Mouse (Mus musculus): ENCODE results near the gene Ltv1. TPM values are rescaled to one million over a fixed set of nuclear protein-coding genes. Genes with fewer than 3 reads are reported as not detected.
"Not testable (repeated sequence)": the region's sequence is repeated elsewhere in the genome, so short reads cannot be mapped to it uniquely, and the experiment has no call there.

Ltv1 gene
- polyA plus RNA-seq, 1 experiment = 0.91 TPM

- H3K4me3 ChIP-seq (replicated peaks) = peak overlapping the region; percentile 22
- no peaks in the 10 kb centered on the region for H3K27me3 ChIP-seq (ENCODE audit: control insufficient read depth)
- TF ChIP-seq TAL1 (IDR thresholded peaks at IDR 0.05; ENCODE audit: low read length) (no peak), GATA1 (IDR thresholded peaks at IDR 0.05; ENCODE audit: low read length) (peak; percentile 15; the same call in 1 of the 2 replicates)
- no peaks in the 10 kb centered on the region for H3K9me3 ChIP-seq (ENCODE audit: control insufficient read depth, low read length)
- H3K4me1 ChIP-seq (ENCODE audit: control insufficient read depth) = peaks cover 25% of the 10 kb centered on the region
- no peaks in the 10 kb centered on the region for H3K36me3 ChIP-seq (ENCODE audit: control insufficient read depth)
Measured at GRCm38 (mm10) chr10:13201741-13202293, 8.8 kb upstream of the Ltv1 start.

DNA sequence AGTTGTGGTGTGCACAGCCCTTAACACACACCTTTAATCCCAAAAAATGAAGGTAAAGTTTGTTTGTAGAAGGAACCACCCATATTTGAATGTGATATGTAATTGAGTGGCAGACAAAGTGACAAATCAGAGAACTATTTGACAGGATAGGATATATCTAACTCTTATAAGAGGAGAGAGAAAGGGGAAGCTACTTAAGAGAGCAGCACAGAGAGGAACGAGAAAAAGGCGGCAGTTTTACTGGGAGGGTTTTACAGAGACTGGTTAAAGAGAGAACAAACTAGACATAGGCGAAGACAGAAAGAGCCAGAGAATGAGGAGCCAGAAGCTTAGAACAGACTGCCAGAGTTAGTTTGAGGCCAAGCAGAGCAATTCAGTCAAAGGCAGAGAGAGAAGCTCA lies 7.9 kb upstream of the Ltv1 start:
- Histone ChIP-seq H3K27me3 (ENCODE audit: control insufficient read depth) (no peaks in the 10 kb centered on the region), H3K4me1 (ENCODE audit: control insufficient read depth) (peaks cover 25% of the 10 kb centered on the region), H3K36me3 (ENCODE audit: control insufficient read depth) (no peaks in the 10 kb centered on the region), H3K4me3 (replicated peaks) (no peak overlapping the region), H3K9me3 (ENCODE audit: control insufficient read depth, low read length) (no peaks in the 10 kb centered on the region)
- TF ChIP-seq TAL1 (IDR thresholded peaks at IDR 0.05; ENCODE audit: low read length) = no peak

- Histone ChIP-seq H3K27me3 (ENCODE audit: control insufficient read depth) (no peaks in the 10 kb centered on the region), H3K4me1 (ENCODE audit: control insufficient read depth) (peaks cover 25% of the 10 kb centered on the region), H3K4me3 (replicated peaks) (no peak overlapping the region), H3K9me3 (ENCODE audit: control insufficient read depth, low read length) (no peaks in the 10 kb centered on the region), H3K36me3 (ENCODE audit: control insufficient read depth) (no peaks in the 10 kb centered on the region)
- TF ChIP-seq TAL1 (IDR thresholded peaks at IDR 0.05; ENCODE audit: low read length) (no peak), GATA1 (IDR thresholded peaks at IDR 0.05; ENCODE audit: low read length) (no peak)
Measured at GRCm38 (mm10) chr10:13199234-13199633, 6.3 kb upstream of the Ltv1 start.

- no peaks in the 10 kb centered on the region for H3K36me3 ChIP-seq (ENCODE audit: control insufficient read depth)
- no peak for TF ChIP-seq TAL1 (IDR thresholded peaks at IDR 0.05; ENCODE audit: low read length)
- TF ChIP-seq GATA1 (IDR thresholded peaks at IDR 0.05; ENCODE audit: low read length) = no peak
- H3K27me3 ChIP-seq (ENCODE audit: control insufficient read depth) = no peaks in the 10 kb centered on the region
- no peaks in the 10 kb centered on the region for H3K9me3 ChIP-seq (ENCODE audit: control insufficient read depth, low read length)
- H3K4me1 ChIP-seq (ENCODE audit: control insufficient read depth) = peaks cover 31% of the 10 kb centered on the region
- no peak overlapping the region for H3K4me3 ChIP-seq (replicated peaks)
Measured at GRCm38 (mm10) chr10:13196872-13197507, 4.0 kb upstream of the Ltv1 start.

GRCm38 (mm10) chr10:13193496-13193895 lies 528 bp upstream of the Ltv1 start:
- H3K36me3 ChIP-seq (ENCODE audit: control insufficient read depth) = peaks cover 26% of the 10 kb centered on the region
- H3K27me3 ChIP-seq (ENCODE audit: control insufficient read depth); H3K9me3 ChIP-seq (ENCODE audit: control insufficient read depth, low read length): not testable (repeated sequence)
- peak overlapping the region; percentile 92 for H3K4me3 ChIP-seq (replicated peaks)
- peaks cover 18% of the 10 kb centered on the region for H3K4me1 ChIP-seq (ENCODE audit: control insufficient read depth)

- H3K4me3 ChIP-seq (replicated peaks) = no peak overlapping the region
- H3K36me3 ChIP-seq (ENCODE audit: control insufficient read depth) = peaks cover 59% of the 10 kb centered on the region
- TF ChIP-seq TAL1 (IDR thresholded peaks at IDR 0.05; ENCODE audit: low read length) (no peak), GATA1 (IDR thresholded peaks at IDR 0.05; ENCODE audit: low read length) (no peak)
- no peaks in the 10 kb centered on the region for H3K27me3 ChIP-seq (ENCODE audit: control insufficient read depth)
- H3K9me3 ChIP-seq (ENCODE audit: control insufficient read depth, low read length) = no peaks in the 10 kb centered on the region
- peaks cover 18% of the 10 kb centered on the region for H3K4me1 ChIP-seq (ENCODE audit: control insufficient read depth)
Measured at GRCm38 (mm10) chr10:13189881-13190280, 3.1 kb downstream of the Ltv1 start.

- Histone ChIP-seq H3K4me3 (replicated peaks) (no peak overlapping the region), H3K4me1 (ENCODE audit: control insufficient read depth) (peaks cover 1% of the 10 kb centered on the region; the same call in 1 of the 2 replicates), H3K9me3 (ENCODE audit: control insufficient read depth, low read length) (no peaks in the 10 kb centered on the region), H3K36me3 (ENCODE audit: control insufficient read depth) (peaks cover 85% of the 10 kb centered on the region), H3K27me3 (ENCODE audit: control insufficient read depth) (no peaks in the 10 kb centered on the region)
- TF ChIP-seq GATA1 (IDR thresholded peaks at IDR 0.05; ENCODE audit: low read length) (no peak), TAL1 (IDR thresholded peaks at IDR 0.05; ENCODE audit: low read length) (no peak)
Measured at GRCm38 (mm10) chr10:13186754-13187153, 6.2 kb downstream of the Ltv1 start.

DNA sequence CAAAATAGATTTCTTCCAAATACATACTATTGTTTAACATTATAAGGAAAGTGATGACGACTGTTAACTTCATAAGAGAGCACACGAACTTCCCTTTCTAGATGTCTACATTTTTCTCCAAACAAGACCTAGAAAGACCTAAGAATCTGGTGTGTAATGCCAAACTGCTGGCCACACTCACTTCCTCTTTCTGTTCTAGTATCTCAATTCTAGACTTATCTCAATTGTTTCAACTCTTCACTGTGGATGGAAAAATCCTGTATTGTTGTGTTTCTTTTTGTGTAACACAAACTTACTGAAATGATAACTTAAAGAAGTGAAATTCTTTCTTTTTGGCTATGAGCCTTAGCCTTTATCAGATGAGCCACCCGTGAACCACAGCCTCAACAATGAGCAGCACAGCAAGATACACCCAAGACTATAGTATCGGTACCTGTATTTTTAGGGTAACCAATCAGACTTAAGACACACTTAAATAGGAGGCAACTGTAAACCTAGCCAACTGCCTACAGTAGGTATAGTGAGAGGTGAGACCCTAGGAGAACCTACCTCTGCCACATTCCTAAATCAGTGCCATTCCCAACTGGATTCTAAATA lies 8.7 kb downstream of the Ltv1 start:
- Histone ChIP-seq H3K4me1 (ENCODE audit: control insufficient read depth) (no peaks in the 10 kb centered on the region), H3K9me3 (ENCODE audit: control insufficient read depth, low read length) (no peaks in the 10 kb centered on the region), H3K27me3 (ENCODE audit: control insufficient read depth) (no peaks in the 10 kb centered on the region), H3K36me3 (ENCODE audit: control insufficient read depth) (peaks cover 89% of the 10 kb centered on the region), H3K4me3 (replicated peaks) (no peak overlapping the region)
- no peak for TF ChIP-seq TAL1 (IDR thresholded peaks at IDR 0.05; ENCODE audit: low read length)
- TF ChIP-seq GATA1 (IDR thresholded peaks at IDR 0.05; ENCODE audit: low read length) = no peak

DNA sequence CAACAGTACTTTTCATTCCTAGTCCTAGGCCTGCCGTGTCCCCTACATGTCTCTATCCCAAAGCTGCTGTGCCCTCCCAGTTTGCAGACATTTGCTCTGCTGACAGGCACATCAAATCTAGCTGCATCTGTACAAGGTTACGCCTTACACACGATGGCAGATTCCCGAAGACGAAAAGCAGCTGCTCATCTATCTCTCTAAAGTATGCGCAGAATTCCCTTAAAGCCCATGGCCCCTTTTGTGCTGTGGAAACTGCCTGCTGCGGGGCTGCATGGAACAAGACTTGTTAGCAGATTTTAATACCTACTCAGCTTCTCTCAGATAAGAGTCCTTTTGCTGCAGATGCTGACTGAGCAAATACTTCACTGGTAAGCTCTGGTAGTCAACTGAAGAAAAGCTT lies 12.8 kb downstream of the Ltv1 start:
- Histone ChIP-seq H3K9me3 (ENCODE audit: control insufficient read depth, low read length) (no peaks in the 10 kb centered on the region), H3K27me3 (ENCODE audit: control insufficient read depth) (no peaks in the 10 kb centered on the region), H3K4me3 (replicated peaks) (no peak overlapping the region), H3K36me3 (ENCODE audit: control insufficient read depth) (peaks cover 90% of the 10 kb centered on the region), H3K4me1 (ENCODE audit: control insufficient read depth) (no peaks in the 10 kb centered on the region)
- no peak for TF ChIP-seq TAL1 (IDR thresholded peaks at IDR 0.05; ENCODE audit: low read length)
- TF ChIP-seq GATA1 (IDR thresholded peaks at IDR 0.05; ENCODE audit: low read length) = no peak
